Mouse (Mus musculus): ENCODE results near the gene Snx21. TPM values are rescaled to one million over a fixed set of nuclear protein-coding genes. Genes with fewer than 3 reads are reported as not detected.

Gene Snx21
- polyA plus RNA-seq, 1 experiment, result 9.9 TPM

GRCm38 (mm10) chr2:164769258-164770037 is 16.2 kb upstream of the Snx21 start, which contains the start of gene Ube2c:
Gene Ube2c, plus strand, starts transcription at chr2:164769898.
- peak within 1 kb of the TSS; percentile 94 for H3K4me3 ChIP-seq (replicated peaks)
- TF ChIP-seq FLI1 (IDR thresholded peaks at IDR 0.05; ENCODE audit: low read length), result no peak
- no peak for TF ChIP-seq GATA1 (IDR thresholded peaks at IDR 0.05; ENCODE audit: borderline replicate concordance, low read length)
- peaks cover 71% of the 10 kb centered on the region for H3K36me3 ChIP-seq (replicated peaks; ENCODE audit: low read length)

GRCm38 (mm10) chr2:164770279-164770678 is 15.3 kb upstream of the Snx21 start:
- Histone ChIP-seq H3K4me3 (replicated peaks) (peak overlapping the region; percentile 94), H3K36me3 (replicated peaks; ENCODE audit: low read length) (peaks cover 64% of the 10 kb centered on the region), H3K4me1 (peaks cover 43% of the 10 kb centered on the region), H3K27me3 (replicated peaks) (peaks cover 1% of the 10 kb centered on the region), H3K9me3 (no peaks in the 10 kb centered on the region)
- TF ChIP-seq GATA1 (IDR thresholded peaks at IDR 0.05; ENCODE audit: borderline replicate concordance, low read length), result no peak
- no peak for TF ChIP-seq FLI1 (IDR thresholded peaks at IDR 0.05; ENCODE audit: low read length)

More at GRCm38 (mm10) chr2:164769258-164770037, 16.2 kb upstream of the Snx21 start, which contains the start of gene Ube2c:
- Histone ChIP-seq H3K27me3 (replicated peaks) (no peaks in the 10 kb centered on the region), H3K4me1 (peaks cover 43% of the 10 kb centered on the region), H3K9me3 (no peaks in the 10 kb centered on the region)

GRCm38 (mm10) chr2:164771123-164771522 is 14.5 kb upstream of the Snx21 start:
- Histone ChIP-seq H3K27me3 (replicated peaks) (peaks cover 4% of the 10 kb centered on the region), H3K4me1 (peaks cover 43% of the 10 kb centered on the region), H3K4me3 (replicated peaks) (peak overlapping the region; percentile 94), H3K36me3 (replicated peaks; ENCODE audit: low read length) (peaks cover 56% of the 10 kb centered on the region), H3K9me3 (no peaks in the 10 kb centered on the region)
- no peak for TF ChIP-seq GATA1 (IDR thresholded peaks at IDR 0.05; ENCODE audit: borderline replicate concordance, low read length)
- TF ChIP-seq FLI1 (IDR thresholded peaks at IDR 0.05; ENCODE audit: low read length), result no peak

GRCm38 (mm10) chr2:164773229-164773988 is 12.2 kb upstream of the Snx21 start:
- TF ChIP-seq FLI1 (IDR thresholded peaks at IDR 0.05; ENCODE audit: low read length), result no peak
- no peak for TF ChIP-seq GATA1 (IDR thresholded peaks at IDR 0.05; ENCODE audit: borderline replicate concordance, low read length)
- Histone ChIP-seq H3K4me3 (replicated peaks) (no peak overlapping the region), H3K36me3 (replicated peaks; ENCODE audit: low read length) (peaks cover 34% of the 10 kb centered on the region), H3K27me3 (replicated peaks) (peaks cover 26% of the 10 kb centered on the region), H3K4me1 (peaks cover 36% of the 10 kb centered on the region), H3K9me3 (peaks cover 5% of the 10 kb centered on the region)

DNA sequence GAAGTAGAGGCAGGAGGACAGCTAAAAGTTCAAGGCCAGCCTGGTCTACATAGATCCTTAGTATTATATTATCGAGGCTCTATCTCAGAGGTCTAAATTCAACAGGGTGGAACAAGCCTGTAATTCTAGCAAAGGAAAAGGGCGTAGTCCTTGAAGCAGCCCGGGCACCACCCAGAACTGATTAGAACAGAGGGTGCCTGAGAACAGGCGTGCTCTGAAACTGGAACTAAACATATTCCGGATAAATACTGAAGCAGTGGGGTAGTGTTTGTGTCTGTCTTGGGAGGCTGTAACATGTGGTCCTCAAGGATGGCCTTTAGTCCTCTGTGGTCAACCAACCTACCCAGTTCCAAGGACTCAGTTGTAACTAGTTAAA is 11.6 kb upstream of the Snx21 start:
- Histone ChIP-seq H3K27me3 (replicated peaks) (peaks cover 31% of the 10 kb centered on the region), H3K36me3 (replicated peaks; ENCODE audit: low read length) (peaks cover 33% of the 10 kb centered on the region), H3K9me3 (peaks cover 5% of the 10 kb centered on the region), H3K4me3 (replicated peaks) (no peak overlapping the region), H3K4me1 (peaks cover 35% of the 10 kb centered on the region)
- TF ChIP-seq FLI1 (IDR thresholded peaks at IDR 0.05; ENCODE audit: low read length) (no peak), GATA1 (IDR thresholded peaks at IDR 0.05; ENCODE audit: borderline replicate concordance, low read length) (no peak)

GRCm38 (mm10) chr2:164776130-164776529 is 9.5 kb upstream of the Snx21 start:
- H3K36me3 ChIP-seq (replicated peaks; ENCODE audit: low read length), result peaks cover 29% of the 10 kb centered on the region
- peaks cover 18% of the 10 kb centered on the region for H3K4me1 ChIP-seq
- no peak overlapping the region for H3K4me3 ChIP-seq (replicated peaks)
- peaks cover 47% of the 10 kb centered on the region for H3K27me3 ChIP-seq (replicated peaks)
- TF ChIP-seq GATA1 (IDR thresholded peaks at IDR 0.05; ENCODE audit: borderline replicate concordance, low read length), result no peak
- TF ChIP-seq FLI1 (IDR thresholded peaks at IDR 0.05; ENCODE audit: low read length), result no peak
- H3K9me3 ChIP-seq, result peaks cover 5% of the 10 kb centered on the region

GRCm38 (mm10) chr2:164776801-164777200 is 8.8 kb upstream of the Snx21 start:
- Histone ChIP-seq H3K4me3 (replicated peaks) (no peak overlapping the region), H3K27me3 (replicated peaks) (peaks cover 49% of the 10 kb centered on the region), H3K4me1 (peaks cover 13% of the 10 kb centered on the region), H3K36me3 (replicated peaks; ENCODE audit: low read length) (peaks cover 22% of the 10 kb centered on the region), H3K9me3 (peaks cover 5% of the 10 kb centered on the region)
- TF ChIP-seq GATA1 (IDR thresholded peaks at IDR 0.05; ENCODE audit: borderline replicate concordance, low read length), result no peak

GRCm38 (mm10) chr2:164777246-164778014 is 8.2 kb upstream of the Snx21 start:
- Histone ChIP-seq H3K27me3 (replicated peaks) (peaks cover 54% of the 10 kb centered on the region), H3K9me3 (peaks cover 5% of the 10 kb centered on the region), H3K36me3 (replicated peaks; ENCODE audit: low read length) (peaks cover 16% of the 10 kb centered on the region), H3K4me1 (peaks cover 13% of the 10 kb centered on the region), H3K4me3 (replicated peaks) (peak overlapping the region; percentile 28)
- TF ChIP-seq FLI1 (IDR thresholded peaks at IDR 0.05; ENCODE audit: low read length), result no peak
- no peak for TF ChIP-seq GATA1 (IDR thresholded peaks at IDR 0.05; ENCODE audit: borderline replicate concordance, low read length)

GRCm38 (mm10) chr2:164778015-164778287 is 7.7 kb upstream of the Snx21 start:
- TF ChIP-seq GATA1 (IDR thresholded peaks at IDR 0.05; ENCODE audit: borderline replicate concordance, low read length) (no peak), FLI1 (IDR thresholded peaks at IDR 0.05; ENCODE audit: low read length) (no peak)
- Histone ChIP-seq H3K27me3 (replicated peaks) (peaks cover 57% of the 10 kb centered on the region), H3K4me3 (replicated peaks) (peak overlapping the region; percentile 28), H3K4me1 (peaks cover 18% of the 10 kb centered on the region), H3K9me3 (peaks cover 5% of the 10 kb centered on the region), H3K36me3 (replicated peaks; ENCODE audit: low read length) (peaks cover 13% of the 10 kb centered on the region)

All from megakaryocyte, embryonic 14.5 days (primary cell).